Mouse (Mus musculus) liver, embryonic 12.5 days (tissue): Measurements from ENCODE around the gene Plppr3. TPM values are rescaled to one million over a fixed set of nuclear protein-coding genes. Genes with fewer than 3 reads are reported as not detected.

Experiments used
- ATAC-seq: fragments of 200-750 bp; cut with Nextera tagmentation; 2 replicates; pipeline ENCODE4 v1.8.0; 2017; ENCODE audit warnings: moderate number of reproducible peaks, mild to moderate bottlenecking, moderate library complexity
- H3K27ac ChIP-seq: fragments of 300-500 bp; sonication (generic); 2 replicates; pipeline ENCODE4 v1.5.1; 2016; ENCODE audit warnings: mild to moderate bottlenecking
- H3K27me3 ChIP-seq: fragments of 300-500 bp; sonication (generic); replicated peaks from 2 replicates; pipeline ENCODE4 v1.6.1; 2016; ENCODE audit warnings: mild to moderate bottlenecking, moderate library complexity
- H3K36me3 ChIP-seq: fragments of 300-500 bp; sonication (generic); 2 replicates; pipeline ENCODE4 v1.6.1; 2016; ENCODE audit warnings: mild to moderate bottlenecking, moderate library complexity
- H3K4me1 ChIP-seq: fragments of 300-500 bp; sonication (generic); 2 replicates; pipeline ENCODE4 v1.6.1; 2016
- H3K4me2 ChIP-seq: fragments of 300-500 bp; sonication (generic); 2 replicates; pipeline ENCODE4 v1.6.1; 2016; ENCODE audit warnings: mild to moderate bottlenecking, moderate library complexity
- H3K4me3 ChIP-seq: fragments of 300-500 bp; sonication (generic); 2 replicates; pipeline ENCODE4 v1.5.1; 2016; ENCODE audit warnings: mild to moderate bottlenecking, moderate library complexity
- H3K9ac ChIP-seq: fragments of 300-500 bp; sonication (generic); 2 replicates; pipeline ENCODE4 v1.6.1; 2016; ENCODE audit warnings: mild to moderate bottlenecking, moderate library complexity
- H3K9me3 ChIP-seq: fragments of 300-500 bp; sonication (generic); replicated peaks from 2 replicates; pipeline ENCODE4 v1.6.1; 2016; ENCODE audit warnings: mild to moderate bottlenecking, moderate library complexity
- WGBS: fragments of 180-500 bp; shearing (Covaris S2); methylation state at CpG from one replicate; pipeline ENCODE4 v1.1.7; 2016; ENCODE audit not compliant: insufficient replicate concordance; 5-methylcytosine and 5-hydroxymethylcytosine counted together
- polyA plus RNA-seq: library from polyadenylated mRNA; unstranded; fragments of >200 nt; fragmentation: Nextera tagmentation; extraction: Ambion mirVana; gene quantifications from 2 replicates; pipeline ENCODE4 v1.2.1, GENCODE M21; 2016

The Plppr3 gene
- polyA plus RNA-seq, 1 experiment from 2014 or later = 8.2 TPM

- H3K36me3 ChIP-seq = peaks cover 43% of the 10 kb centered on the region
- H3K4me2 ChIP-seq = peak overlapping the region; percentile 98
- no peaks in the 10 kb centered on the region for H3K9me3 ChIP-seq
- peak; percentile 20 for ATAC-seq
- peak overlapping the region; percentile 99 for H3K27ac ChIP-seq
- WGBS = under 1% methylated on average over 82 of the region's 83 CpGs
- H3K27me3 ChIP-seq = no peaks in the 10 kb centered on the region
- peak overlapping the region; percentile 93 for H3K4me3 ChIP-seq
- peak overlapping the region; percentile 97 for H3K9ac ChIP-seq
- peaks cover 81% of the 10 kb centered on the region for H3K4me1 ChIP-seq
Observed at GRCm38 (mm10) chr10:79854801-79855541, 19.5 kb downstream of the Plppr3 start.

- Histone ChIP-seq H3K27me3 (no peaks in the 10 kb centered on the region), H3K27ac (peak within 1 kb of the TSS; percentile 99), H3K36me3 (peaks cover 34% of the 10 kb centered on the region), H3K9me3 (no peaks in the 10 kb centered on the region), H3K9ac (peak within 1 kb of the TSS; percentile 97), H3K4me2 (peak within 1 kb of the TSS; percentile 98), H3K4me1 (peaks cover 77% of the 10 kb centered on the region), H3K4me3 (peak within 1 kb of the TSS; percentile 93)
- ATAC-seq = peak; percentile 89
- under 1% methylated on average over 75 of the region's 75 CpGs for WGBS
Observed at GRCm38 (mm10) chr10:79853860-79854795, 20.3 kb downstream of the Plppr3 start, which contains the start of gene Ptbp1. Ptbp1 (plus strand) TSS chr10:79854427.

DNA sequence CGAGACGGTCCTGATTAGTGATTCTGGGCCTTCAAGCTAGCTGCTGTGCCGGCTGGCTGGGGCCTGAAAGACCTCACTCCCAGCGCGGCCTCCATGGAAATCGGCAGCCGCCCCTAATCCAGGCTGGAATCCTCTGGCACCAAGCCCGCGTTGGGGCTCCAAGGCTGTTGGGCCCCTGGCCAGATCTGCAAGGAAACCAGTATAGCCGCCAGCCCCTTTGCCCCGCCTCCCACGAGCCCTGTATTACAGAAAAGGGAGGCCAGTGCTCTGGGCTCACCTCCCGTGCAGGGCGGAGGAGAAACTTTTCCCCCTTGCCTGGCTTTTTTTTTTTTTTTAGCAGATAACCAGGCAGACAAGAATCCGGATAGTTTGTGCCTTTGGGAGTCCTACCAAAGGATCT is 21.0 kb downstream of the Plppr3 start:
- Histone ChIP-seq H3K4me2 (peak overlapping the region; percentile 96), H3K4me3 (peak overlapping the region; percentile 93), H3K27me3 (no peaks in the 10 kb centered on the region), H3K27ac (peak overlapping the region; percentile 99), H3K9me3 (no peaks in the 10 kb centered on the region), H3K4me1 (peaks cover 71% of the 10 kb centered on the region), H3K9ac (peak overlapping the region; percentile 85), H3K36me3 (peaks cover 27% of the 10 kb centered on the region)
- WGBS = 1% methylated on average over 15 of the region's 15 CpGs
- ATAC-seq = no peak

- H3K27ac ChIP-seq = peak overlapping the region; percentile 99
- peak overlapping the region; percentile 96 for H3K4me2 ChIP-seq
- ATAC-seq = no peak
- H3K9me3 ChIP-seq = no peaks in the 10 kb centered on the region
- no peaks in the 10 kb centered on the region for H3K27me3 ChIP-seq
- WGBS = 24% methylated on average over 8 of the region's 8 CpGs
- H3K36me3 ChIP-seq = peaks cover 21% of the 10 kb centered on the region
- peak overlapping the region; percentile 85 for H3K9ac ChIP-seq
- peak overlapping the region; percentile 93 for H3K4me3 ChIP-seq
- H3K4me1 ChIP-seq = peaks cover 65% of the 10 kb centered on the region
Observed at GRCm38 (mm10) chr10:79852827-79853226, 21.6 kb downstream of the Plppr3 start.

- 48% methylated on average over 9 of the region's 9 CpGs for WGBS
- Histone ChIP-seq H3K27ac (peak overlapping the region; percentile 99), H3K4me1 (peaks cover 59% of the 10 kb centered on the region), H3K4me3 (peak overlapping the region; percentile 93), H3K36me3 (peaks cover 15% of the 10 kb centered on the region), H3K4me2 (peak overlapping the region; percentile 96), H3K9ac (peak overlapping the region; percentile 85), H3K27me3 (no peaks in the 10 kb centered on the region), H3K9me3 (no peaks in the 10 kb centered on the region)
- ATAC-seq = no peak
Observed at GRCm38 (mm10) chr10:79852107-79852789, 22.2 kb downstream of the Plppr3 start.

DNA sequence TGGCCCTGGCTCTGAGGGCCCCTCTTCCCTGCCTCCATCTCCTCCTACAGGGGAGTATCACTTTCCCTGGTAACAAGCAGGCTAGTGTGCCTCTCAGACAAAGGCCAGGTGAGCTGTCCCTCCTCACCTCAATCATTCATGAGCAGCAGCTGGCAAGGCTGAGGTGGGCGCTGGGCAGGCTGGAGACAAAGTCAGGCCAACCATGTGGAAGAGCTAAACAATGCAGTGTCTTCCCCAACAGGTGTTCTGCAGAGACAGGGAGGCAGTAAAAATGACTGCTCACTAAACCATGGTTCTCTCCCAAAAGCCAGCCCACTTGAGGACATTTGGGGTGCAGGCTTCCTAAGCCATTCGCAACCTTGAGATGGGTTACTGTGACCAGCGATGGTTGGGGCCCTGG is 22.8 kb downstream of the Plppr3 start:
- H3K4me1 ChIP-seq = peaks cover 53% of the 10 kb centered on the region
- peaks cover 9% of the 10 kb centered on the region for H3K36me3 ChIP-seq
- no peaks in the 10 kb centered on the region for H3K27me3 ChIP-seq
- H3K9me3 ChIP-seq = no peaks in the 10 kb centered on the region
- H3K9ac ChIP-seq = peak overlapping the region; percentile 85; the same call in 1 of the 2 replicates
- ATAC-seq = no peak
- peak overlapping the region; percentile 96 for H3K4me2 ChIP-seq
- peak overlapping the region; percentile 99 for H3K27ac ChIP-seq
- WGBS = 56% methylated on average over 3 of the region's 3 CpGs
- no peak overlapping the region for H3K4me3 ChIP-seq

DNA sequence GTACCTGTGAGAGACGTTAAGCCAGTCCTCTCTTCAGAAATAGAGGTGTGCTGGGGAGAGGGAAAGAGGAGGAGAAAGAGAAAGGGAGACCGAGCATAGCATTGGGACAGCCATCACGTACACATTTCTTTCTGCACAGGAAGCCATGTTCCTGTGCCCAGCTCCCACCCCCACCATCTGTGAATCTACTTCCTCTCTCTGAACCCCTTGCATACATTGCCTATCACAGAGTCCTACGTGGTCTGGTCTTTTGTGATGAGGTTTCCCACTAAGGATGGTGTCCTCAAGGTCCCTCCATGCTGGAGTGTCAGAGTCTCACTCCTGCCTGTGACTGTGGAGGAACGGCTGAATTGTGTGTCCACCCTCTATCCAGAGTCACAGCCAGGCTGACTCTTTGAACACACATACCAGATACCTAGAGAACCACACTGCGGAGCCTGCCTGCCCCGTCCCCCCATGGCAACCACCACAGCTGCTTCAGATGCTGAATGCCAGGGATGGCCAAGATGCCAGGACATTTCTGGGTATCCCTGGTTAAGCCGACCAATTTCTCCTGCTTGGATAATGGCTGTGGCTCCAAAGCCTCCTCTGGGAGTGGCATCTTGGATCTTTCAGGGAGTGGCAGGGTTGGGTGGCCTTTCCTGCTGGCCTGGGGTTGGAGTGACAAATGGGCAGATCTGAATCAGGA is 24.3 kb downstream of the Plppr3 start:
- Histone ChIP-seq H3K27ac (no peak overlapping the region), H3K4me1 (peaks cover 41% of the 10 kb centered on the region), H3K36me3 (no peaks in the 10 kb centered on the region), H3K9ac (no peak overlapping the region), H3K9me3 (no peaks in the 10 kb centered on the region), H3K4me2 (no peak overlapping the region), H3K4me3 (no peak overlapping the region), H3K27me3 (no peaks in the 10 kb centered on the region)
- WGBS = 44% methylated on average over 8 of the region's 8 CpGs
- ATAC-seq = no peak

GRCm38 (mm10) chr10:79846553-79846952 is 27.9 kb downstream of the Plppr3 start:
- Histone ChIP-seq H3K4me2 (no peak overlapping the region), H3K4me1 (peaks cover 19% of the 10 kb centered on the region), H3K27me3 (0 out of 2 replicates have a peak, but pooled peaks cover 8% of the 10 kb centered on the region), H3K27ac (no peak overlapping the region), H3K9me3 (no peaks in the 10 kb centered on the region), H3K4me3 (no peak overlapping the region), H3K36me3 (no peaks in the 10 kb centered on the region), H3K9ac (no peak overlapping the region)
- ATAC-seq = no peak
- 48% methylated on average over 5 of the region's 5 CpGs for WGBS

GRCm38 (mm10) chr10:79843476-79843875 is 31.0 kb downstream of the Plppr3 start:
- no peak overlapping the region for H3K27ac ChIP-seq
- WGBS = 72% methylated on average over 6 of the region's 6 CpGs
- 0 out of 2 replicates have a peak, but pooled peaks cover 8% of the 10 kb centered on the region for H3K27me3 ChIP-seq
- no peaks in the 10 kb centered on the region for H3K9me3 ChIP-seq
- peaks cover 15% of the 10 kb centered on the region for H3K4me1 ChIP-seq
- H3K4me2 ChIP-seq = no peak overlapping the region
- no peak for ATAC-seq
- H3K36me3 ChIP-seq = no peaks in the 10 kb centered on the region
- H3K4me3 ChIP-seq = no peak overlapping the region
- H3K9ac ChIP-seq = no peak overlapping the region

DNA sequence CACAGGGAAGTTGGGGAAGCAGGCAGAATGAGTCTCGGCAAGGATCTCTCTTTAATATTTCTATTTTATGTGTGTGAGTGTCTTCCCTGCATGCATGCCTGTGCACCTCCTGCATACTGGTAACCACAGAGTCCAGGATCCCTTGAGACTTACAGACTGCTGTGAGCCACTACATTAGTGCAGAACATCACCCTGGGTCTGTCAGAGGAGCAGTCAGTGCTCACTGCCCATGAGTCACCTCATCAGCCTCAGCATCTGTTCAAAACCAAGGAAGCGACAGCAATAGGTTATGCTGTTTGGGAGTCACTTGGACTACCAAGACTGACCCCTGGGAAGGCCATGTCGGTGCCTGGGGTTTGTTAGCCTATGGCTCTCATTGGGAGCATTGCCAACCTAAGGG is 32.1 kb downstream of the Plppr3 start:
- 0 out of 2 replicates have a peak, but pooled peaks cover 8% of the 10 kb centered on the region for H3K27me3 ChIP-seq
- ATAC-seq = no peak

More for the DNA sequence above, 32.1 kb downstream of the Plppr3 start:
- Histone ChIP-seq H3K4me2 (no peak overlapping the region), H3K36me3 (no peaks in the 10 kb centered on the region), H3K27ac (no peak overlapping the region), H3K4me3 (no peak overlapping the region), H3K4me1 (peaks cover 15% of the 10 kb centered on the region), H3K9me3 (no peaks in the 10 kb centered on the region), H3K9ac (no peak overlapping the region)
- WGBS = 69% methylated on average over 3 of the region's 3 CpGs
